Mouse (Mus musculus) layer of hippocampus, adult 11-12 months (tissue): ENCODE measurements around the gene Oit3.
A peak's percentile ranks its signal among the peaks of the same experiment; 100 is the strongest.

Experiments
- DNase-seq: peaks from one replicate; pipeline ENCODE4 v3.0.0; 2022; ENCODE audit warnings: low spot score

The Oit3 gene

DNA sequence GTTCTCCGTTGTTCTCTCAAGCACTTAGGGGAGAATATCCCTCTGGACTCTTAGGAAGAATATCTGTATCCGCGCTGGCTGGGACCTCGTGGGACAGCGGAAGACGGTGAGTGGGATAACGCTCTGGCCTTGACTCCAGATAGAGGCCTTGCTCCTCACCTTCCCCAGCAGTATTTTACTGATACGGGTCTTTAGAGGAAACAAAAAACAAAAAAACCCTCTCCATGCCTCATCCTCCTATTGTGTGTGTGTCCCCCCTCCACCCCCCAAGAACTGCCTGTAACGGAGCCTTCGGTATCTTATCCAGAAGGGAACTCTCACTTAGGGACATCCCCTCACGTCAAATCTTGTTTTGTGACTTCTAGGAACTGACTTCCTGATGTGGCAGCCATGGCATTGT, at the start of gene Oit3:
Gene Oit3, minus strand, starts transcription at position 44 of the 400 bp plus-strand sequence.
- no peak for DNase-seq

DNA sequence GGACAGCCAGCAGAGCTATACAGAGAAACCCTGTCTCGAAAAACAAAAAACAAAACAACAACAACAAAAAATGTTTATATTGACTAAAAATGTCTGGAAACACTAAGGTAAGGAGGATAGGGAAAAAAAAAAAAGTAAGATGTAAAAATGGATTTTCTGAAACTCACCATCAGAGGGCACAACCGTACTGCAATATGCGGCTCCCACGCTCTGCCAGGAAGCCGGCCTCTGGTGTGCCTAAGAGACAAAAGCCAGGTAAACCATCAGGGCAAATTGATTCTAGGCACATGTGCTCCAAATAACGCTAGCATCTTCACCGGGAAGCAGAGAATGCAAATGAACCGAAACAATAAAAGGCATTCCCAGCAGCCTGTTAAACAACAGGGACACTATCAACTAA, 49.3 kb upstream of the Oit3 start:
- peak; percentile 27 for DNase-seq

DNA sequence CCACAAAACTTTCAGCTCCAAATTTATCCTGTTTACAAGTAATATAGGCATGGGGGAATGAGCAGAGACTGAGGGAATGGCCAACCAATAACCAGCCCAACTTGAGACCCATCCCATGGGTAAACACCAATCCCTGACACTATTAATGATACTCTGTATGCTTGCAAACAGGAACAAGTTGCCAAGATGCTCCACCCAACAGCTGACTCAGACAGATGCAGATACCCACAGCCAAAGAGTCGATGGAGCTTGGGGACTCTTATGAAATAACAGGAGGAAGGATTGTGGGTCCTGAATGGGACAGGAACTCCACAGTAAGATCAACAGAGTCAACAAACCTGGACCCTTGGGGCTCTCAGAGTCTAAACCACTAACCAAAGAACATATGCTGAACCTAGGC, 47.8 kb upstream of the Oit3 start:
- no peak for DNase-seq

DNA sequence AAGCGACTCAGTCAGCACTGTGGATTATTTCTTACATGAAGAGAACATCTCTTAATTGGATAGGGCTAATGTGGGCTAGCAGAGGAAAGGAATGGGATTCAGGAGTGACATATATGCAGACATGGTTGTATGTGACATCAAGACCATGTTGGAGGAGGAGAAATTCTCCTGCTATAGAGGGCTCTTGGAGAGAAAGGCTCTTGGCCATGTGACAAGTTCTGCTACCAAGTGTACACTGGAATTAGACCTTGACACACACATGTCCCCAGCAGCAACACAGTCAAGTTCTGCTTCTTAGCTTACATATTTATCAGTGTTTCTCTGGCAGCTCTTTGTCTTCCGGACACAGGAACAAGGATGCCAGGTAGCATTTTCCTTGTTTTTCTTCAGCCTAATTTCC, 45.8 kb upstream of the Oit3 start:
- DNase-seq: no peak

DNA sequence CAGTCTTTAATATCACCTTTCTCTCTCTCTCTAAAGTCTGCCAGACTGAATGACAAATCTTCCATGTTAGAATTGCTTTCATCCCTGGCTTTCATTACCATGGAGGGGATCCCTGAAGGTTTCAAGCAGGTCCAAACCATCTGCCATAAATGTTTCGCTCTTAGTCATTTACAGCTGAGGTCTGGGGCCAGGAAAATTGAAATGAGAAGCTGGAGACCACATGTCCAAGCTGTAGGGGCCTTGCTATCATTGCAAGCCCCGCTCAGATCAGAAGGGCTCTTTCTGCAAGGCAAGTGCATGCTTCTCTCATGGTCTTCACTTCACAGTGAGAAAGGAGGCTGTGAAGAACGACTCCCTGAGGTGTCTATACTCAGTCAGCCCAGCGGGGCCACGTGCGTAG, 42.7 kb upstream of the Oit3 start:
- DNase-seq: no peak

DNA sequence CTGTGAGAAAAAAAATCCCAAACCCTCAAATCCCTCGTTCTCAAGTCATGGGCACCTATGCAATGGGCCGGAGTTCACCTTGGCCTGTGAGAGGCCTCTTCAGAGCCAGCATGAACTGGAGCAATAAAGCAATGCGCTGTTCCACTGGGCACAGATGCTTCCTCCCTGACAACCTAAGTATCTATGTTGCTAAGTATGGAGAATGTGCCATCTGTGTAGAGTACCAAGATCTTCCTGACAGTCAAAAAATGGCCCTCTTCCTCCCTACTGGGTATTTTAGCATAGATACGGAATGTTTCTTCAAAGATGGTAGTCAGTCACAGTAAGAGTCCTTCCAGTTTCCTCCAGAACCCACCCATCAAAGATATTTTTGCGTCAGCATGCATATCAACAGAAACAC, 39.8 kb upstream of the Oit3 start:
- no peak for DNase-seq

DNA sequence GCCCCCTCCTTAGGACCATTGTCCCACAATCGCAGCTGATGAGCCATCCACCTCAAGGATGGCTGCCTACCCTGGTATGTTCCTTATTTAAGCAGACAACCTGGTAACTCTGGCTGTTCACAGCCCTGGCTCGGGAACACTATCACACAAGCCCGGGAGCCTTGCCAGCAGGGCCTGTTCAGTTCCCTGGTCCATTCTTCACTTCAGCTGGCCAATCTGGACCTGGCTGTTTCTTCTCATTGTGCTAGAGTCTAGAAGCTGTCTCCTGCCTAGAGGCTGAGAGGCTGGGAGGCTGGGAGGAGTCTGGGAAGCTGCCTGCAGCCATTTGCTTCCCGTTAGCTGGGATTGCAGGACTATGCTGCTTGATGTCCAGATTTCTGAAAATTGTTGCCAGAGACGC, 28.9 kb upstream of the Oit3 start:
- DNase-seq: peak; percentile 48

DNA sequence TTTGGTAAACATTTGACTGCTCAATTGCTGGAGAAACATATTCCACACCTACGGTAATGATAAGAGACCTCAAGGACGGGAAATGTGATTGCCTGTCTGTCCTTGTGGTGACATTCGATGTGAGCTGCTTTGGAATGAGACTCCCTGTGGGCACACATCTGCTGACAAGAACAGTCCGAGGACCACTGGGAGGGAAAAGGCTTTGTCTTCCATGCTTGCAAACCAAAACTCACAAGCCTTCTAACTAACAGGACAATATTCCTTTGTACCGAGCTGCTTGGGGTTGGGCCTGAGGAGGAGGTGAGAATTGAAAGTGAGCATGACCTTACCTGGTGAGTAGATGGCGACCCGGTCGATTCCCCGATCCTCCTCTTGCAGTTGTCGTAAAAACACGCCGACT, 25.7 kb upstream of the Oit3 start:
- DNase-seq: no peak

DNA sequence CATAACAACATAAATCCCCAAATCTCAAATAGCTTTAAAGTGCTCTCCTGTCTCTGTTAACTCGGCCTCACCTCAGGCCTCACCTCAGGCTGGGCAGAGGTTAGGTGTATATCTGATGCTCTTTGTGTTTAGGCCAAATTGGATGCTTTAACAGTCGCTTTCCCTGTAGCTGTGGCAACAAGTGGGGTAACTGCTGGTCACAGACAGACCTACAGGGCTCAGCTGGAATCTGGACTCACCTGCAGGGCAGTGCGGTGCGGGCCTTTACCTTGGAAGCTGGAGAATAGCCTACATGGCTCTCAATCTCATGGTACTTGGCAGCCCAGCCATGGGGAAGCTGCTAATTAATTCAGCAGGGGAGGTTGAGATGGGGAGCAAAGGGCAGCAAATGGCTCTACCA, 25.0 kb upstream of the Oit3 start:
- no peak for DNase-seq

DNA sequence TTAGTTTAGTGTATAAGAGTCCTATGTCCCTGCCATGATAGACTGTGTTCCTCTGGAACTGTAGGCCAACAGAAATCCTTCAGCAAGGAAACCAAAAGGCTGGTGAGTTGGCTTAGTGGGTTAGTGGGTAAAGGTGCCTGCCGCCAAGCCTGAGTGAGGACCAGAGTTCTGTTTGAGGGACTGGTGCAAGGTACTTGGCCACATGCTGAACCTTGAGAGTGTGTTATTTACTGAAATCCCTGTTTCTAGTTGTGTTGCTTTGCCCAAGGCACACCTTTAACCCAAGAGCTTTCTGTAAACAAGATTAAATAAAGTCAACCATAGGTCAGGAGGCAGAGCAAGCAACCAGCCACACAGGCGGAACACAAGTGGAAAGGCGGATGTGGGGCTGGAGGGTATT, 24.0 kb upstream of the Oit3 start:
- DNase-seq: no peak

DNA sequence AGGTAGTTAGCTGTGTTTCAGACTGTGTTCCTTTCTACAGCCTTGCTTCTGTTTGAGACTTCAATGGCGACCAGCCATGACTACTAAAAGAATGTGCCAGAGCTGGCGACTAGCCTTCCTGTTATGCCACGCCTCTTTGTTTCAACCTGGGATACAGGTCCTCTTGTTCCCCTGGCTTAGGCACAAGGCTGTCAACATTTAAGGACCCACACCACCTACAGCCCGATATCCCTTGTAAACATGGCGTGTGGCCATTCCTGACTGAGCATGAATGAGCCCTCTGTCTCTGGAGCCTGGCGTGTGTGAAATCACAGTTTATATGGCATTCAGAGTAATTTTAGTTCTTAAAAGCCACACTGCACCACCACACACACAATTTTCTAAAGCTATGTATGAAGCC, 20.7 kb upstream of the Oit3 start:
- DNase-seq: no peak

DNA sequence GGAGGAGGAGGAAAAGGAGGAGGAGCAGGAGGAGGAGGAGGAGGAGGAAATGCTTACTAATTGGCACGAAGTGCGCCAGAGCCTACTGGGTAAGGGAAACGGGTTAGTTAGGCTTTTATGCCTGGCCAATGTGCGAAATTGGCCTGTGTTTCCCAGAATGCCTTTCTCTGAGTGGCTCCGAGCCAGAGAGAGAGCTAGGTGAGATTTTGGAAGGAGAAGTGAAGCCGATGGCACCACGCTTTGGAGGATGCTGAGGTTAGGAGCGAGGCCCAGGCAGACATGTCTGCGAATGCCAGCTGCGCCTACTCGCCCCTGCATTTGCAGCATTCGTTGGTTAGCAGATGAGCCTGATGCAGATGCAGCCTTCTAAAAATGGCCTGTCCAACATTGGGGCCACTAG, 18.2 kb upstream of the Oit3 start:
- DNase-seq: peak; percentile 44

DNA sequence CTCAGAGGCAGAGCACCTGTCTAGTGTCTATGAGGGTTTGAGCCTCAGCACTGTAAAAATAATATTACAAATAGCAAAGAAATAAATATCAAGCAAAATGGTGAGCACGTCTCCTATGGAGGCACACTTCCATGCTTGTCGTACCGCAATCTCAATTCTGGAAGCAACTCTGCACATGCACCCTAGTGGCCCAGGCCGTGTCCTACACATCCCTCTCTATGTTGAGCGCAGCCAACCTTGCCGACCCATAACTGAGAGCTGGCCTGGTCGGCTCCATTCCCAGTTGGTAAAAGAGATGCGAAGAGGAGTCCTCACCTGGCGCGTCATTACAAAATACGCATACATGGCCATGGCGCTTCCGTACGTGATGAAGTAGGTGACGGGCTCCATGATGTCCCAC, 13.1 kb upstream of the Oit3 start:
- DNase-seq: no peak

DNA sequence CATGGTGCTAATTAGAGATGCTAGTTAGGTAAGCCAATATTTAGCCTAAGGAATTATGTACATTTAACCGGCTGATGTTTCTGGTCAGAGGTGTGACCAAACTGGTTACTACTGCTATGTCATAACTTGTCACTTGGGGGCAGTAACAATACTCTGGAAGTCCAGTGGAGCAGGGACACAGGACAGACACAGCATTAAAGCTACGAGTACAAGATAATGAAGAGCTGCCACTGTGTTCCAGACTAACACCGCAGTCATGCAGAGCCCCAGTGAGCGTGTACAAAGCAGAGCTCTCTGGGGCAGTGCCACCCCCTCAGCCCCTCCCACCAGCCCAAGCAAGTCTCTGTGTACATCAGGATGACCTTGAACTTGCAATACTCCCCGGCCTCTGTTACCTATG, 10.3 kb upstream of the Oit3 start:
- DNase-seq: no peak

DNA sequence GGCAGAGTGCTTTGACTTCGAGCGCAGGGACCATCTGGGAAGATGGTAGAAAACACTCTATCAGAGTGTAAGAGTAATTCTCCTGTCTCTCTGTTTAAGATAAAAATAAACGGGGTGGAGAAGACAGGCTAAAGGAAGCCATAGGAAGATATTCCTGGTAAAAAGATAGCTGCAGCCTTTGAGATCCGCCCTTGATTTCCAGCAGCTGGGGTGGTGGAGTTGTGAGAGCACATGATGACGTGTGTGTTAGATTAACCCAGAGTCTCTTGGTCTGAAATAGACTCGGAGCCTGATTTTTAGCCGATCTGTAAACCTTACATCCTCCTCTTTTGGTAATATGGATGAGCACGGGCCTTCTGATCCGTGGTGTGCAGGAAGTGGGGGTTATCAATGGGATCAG, 6.0 kb upstream of the Oit3 start:
- no peak for DNase-seq

DNA sequence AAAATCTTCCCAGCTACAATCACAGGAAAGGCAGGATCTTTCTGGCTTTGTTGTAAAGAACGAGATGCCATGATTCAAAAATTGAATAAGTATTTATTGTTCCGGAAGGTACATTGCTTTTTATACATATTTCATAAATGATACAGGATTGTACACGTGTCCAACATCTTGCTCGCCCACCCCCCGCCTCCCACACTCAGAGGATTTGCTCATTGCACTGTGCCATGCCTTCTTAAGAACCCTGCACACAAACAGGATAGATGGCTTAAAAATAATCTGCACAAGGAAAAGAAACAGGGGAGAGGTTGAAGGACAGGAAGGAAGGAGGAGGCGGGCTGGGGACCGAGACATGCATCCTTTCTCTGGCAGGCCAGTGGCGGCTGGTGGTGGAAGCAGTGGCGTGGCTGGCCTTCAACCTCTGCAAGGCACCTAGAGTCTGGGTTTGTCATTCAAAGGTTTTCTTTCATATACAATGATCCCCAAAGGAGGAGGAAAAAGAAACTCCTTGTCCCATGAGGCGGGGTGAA, 5.4 kb upstream of the Oit3 start:
- no peak for DNase-seq

DNA sequence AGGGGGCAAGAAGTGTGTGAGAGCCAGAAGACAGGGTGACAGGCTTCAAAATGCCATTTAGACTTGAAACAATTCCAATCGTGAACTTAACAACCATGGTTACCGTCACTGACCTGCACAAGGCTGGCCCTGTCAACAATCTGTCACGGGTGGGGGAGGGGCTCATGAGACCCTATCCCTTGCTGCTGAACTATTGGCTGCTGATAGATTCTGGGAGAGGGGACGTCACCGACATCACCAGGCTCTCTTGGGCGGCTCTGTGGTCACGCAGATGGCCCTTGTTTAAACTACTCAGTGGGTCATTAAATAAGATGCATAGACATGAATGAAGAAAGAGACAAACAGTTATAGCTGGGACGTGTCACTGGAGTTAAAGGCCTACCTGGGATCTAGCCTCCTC, 3.1 kb upstream of the Oit3 start:
- no peak for DNase-seq

DNA sequence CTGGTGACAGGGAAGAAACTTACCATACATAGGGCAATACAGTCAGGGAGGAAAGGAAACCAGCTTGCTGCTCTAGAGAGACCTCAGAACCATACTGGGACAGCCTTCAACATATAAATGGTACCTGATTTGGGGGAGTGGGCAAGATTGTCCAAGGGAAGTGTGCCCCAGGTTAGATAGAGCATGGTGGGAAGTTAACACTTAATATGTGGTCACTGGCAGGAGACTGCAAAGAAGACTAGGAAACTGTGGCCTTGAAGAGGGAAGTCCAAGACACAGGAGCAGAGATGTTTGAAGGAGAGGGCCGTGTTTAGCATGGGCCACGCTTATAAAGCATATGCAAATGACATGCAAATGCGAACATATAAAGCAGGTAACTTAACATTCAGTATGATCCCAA, 2.5 kb upstream of the Oit3 start:
- no peak for DNase-seq

DNA sequence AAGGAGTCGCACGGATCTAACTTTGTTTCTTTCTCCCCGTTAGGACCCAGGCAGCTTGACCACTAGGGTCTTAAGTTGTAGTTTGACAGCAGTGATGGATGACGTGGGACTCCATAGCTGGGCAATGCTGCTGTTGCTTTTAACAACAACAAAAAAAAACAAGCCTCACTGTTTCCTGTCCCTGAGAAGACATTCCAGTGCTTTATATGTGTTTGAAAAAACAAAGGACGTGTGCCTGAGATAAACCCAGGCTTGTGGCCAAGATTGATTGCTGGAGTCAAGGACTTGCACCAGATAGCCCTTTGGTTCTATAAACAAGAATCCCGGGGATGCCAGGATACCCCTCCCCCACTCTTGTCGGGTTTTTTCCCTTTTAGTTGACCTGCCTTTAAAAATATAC, 1.6 kb upstream of the Oit3 start:
- no peak for DNase-seq

DNA sequence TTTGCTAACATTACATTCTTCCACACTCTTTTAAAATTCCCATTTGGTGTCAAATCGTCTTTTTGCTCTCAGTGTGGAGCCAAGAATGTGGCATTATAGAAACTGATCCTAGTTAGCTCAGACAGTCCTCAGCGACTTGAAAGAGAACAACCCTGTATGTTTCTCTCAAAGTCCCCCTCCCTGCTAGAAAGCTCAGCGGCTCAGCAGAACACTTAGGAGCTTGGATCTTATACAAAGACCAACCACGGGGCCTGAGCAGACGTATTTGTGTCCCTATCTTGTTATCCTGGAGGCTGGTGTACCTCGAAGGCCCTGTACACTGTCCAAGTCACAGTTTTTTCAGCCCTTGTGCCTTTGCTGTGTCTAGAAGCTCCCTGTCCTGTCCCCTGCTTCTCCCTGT, 1.4 kb downstream of the Oit3 start:
- DNase-seq: no peak

DNA sequence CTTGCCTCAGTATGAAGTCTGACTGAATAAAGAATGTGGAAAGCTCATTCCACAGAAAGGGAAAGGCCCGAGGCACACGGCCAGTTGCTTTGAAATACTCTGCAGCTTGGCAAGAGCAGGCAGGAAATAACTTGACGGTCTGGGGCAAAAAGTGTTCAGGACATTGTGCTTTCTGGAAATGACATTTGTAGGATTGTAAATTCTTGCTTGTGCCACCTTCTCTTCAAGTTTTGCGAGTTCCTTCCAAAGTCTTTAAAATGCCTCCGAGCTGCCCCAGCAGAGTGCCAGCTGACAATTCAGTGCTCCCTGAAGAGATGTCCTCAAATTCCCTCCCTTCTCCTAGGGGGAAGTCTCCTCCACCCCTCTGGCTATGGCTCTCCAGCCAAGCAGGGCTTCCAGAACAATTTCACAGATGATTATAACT, 2.1 kb downstream of the Oit3 start:
- no peak for DNase-seq

DNA sequence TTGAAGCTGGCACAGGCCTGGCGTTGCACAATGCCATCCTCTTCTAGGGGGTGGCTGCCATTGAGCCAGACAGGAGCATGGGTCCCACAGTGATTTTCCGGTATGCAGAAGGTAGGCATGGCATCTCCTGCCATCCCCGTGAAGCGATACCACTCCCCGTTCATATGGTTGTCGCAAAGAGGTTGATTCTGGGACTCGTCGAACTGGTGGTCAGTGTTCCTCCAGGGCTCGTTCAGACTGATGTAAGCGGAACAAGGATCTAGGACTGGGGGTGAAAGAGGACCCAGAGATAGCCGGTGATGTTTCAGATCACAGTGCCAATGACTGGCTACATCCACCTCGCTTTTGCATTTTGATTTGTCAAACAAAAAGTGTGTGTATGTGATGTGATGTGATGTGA, 2.9 kb downstream of the Oit3 start:
- no peak for DNase-seq

DNA sequence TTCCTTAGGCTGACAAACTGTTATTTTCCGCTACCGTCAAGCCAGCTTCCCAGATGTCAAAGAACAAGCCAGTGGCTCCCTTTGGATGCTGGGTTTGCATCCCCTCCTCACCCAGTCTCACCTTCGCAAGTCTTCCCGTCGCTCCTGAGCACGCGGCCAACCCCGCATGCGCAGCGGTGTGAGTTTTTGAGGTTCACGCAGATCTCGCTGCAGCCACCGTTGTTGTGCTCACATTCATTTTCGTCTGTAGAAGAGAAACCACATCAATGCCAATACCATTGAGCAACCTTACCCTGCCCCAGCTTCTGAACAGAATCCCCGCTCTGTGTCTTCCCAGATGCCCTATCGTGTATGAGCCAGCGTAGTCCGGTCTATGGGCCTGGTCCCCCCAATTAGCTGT, 5.8 kb downstream of the Oit3 start:
- DNase-seq: no peak

DNA sequence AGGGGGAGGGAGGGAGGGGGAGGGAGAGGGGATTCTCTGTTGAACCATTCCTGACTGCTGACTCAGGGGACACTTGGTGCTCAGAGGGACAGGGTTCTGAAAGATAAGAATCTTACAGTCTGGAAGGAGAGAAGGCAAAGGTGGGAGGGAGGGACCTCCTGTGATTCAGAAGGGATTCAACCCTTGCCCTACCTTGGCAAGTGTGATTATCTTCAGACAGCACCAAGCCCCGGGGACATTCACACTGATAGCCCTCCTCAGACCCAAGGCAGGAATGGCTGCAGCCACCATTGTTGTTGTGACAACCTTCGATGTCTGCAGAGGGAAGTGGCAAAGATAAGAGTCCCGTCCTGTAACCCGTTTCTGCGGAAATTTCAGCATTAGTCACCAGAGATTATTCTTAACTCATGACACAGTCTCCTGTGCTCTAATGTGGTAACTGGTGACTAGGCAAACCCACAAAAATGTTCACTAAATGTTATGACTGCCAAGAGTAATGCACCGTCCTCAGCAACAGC, 10.8 kb downstream of the Oit3 start:
- DNase-seq: no peak
